Comparison of ENCODE assay signal across 9 mouse cellular contexts in genomic region chr3:136833003-136833745, GRCm38 (mm10).
DNase-seq lines count a peak whose midpoint lies in the region; ATAC-seq and TF ChIP-seq lines count a peak whose summit lies in the region.
"Had no signal": no experiment of that assay in that cellular context is flagged by ENCODE, and none has a peak within 500 bp of the region (broad histone marks: within the 10 kb centered on the region; RNA-seq: fewer than 3 reads in every experiment).

No protein-coding gene starts in this region.

- peaks cover 29% of the 10 kb centered on the region for H3K4me1 ChIP-seq in hindbrain, embryonic 16.5 days (ENCODE audit: control insufficient read depth, insufficient read depth, low read depth, low read length)

- H3K9me3 ChIP-seq in hindbrain, embryonic 16.5 days (ENCODE audit: control insufficient read depth, low read length), result no peaks in the 10 kb centered on the region

- no peak overlapping the region for H3K4me3 ChIP-seq in left cerebral cortex, adult 2 months
- H3K4me3 ChIP-seq in hindbrain, embryonic 16.5 days (ENCODE audit: low read length), result no peak overlapping the region

- no peak for TF ChIP-seq CTCF in left cerebral cortex, adult 2 months (IDR thresholded peaks at IDR 0.05)

- peak overlapping the region; percentile 81 for H3K27ac ChIP-seq in left cerebral cortex, adult 2 months
- H3K27ac ChIP-seq in hindbrain, embryonic 16.5 days (ENCODE audit: low read depth, low read length), result no peak overlapping the region

- H3K36me3 ChIP-seq in hindbrain, embryonic 16.5 days (ENCODE audit: control insufficient read depth, insufficient read depth, low read length), result no peaks in the 10 kb centered on the region

- H3K4me2 ChIP-seq in hindbrain, embryonic 16.5 days (ENCODE audit: low read length), result peak overlapping the region; percentile 25

- H3K27me3 ChIP-seq in hindbrain, embryonic 16.5 days (replicated peaks; ENCODE audit: control insufficient read depth, insufficient read depth, low read length), result no peaks in the 10 kb centered on the region

- peak; percentile 35 to 39 for DNase-seq in cerebellum, postnatal 25 days
- no peak for DNase-seq in cerebellum, adult 8-10 months
- no peak for DNase-seq in left cerebral cortex, adult 2 months (ENCODE audit: extremely low spot score in 1 of 2, low spot score in 2 of 2)
- no peak for DNase-seq in left cerebral cortex, postnatal 36 days (ENCODE audit: low spot score in 2 of 2)
- peak; percentile 73 for DNase-seq in retina, embryonic 14.5 days (ENCODE audit: low spot score)
- DNase-seq in layer of hippocampus, adult 8-10 months (ENCODE audit: low spot score in 2 of 2), result no peak
- no peak for DNase-seq in kidney, postnatal 25 days
- DNase-seq: lung, adult 2 months had no signal

- 0 out of 2 replicates have a peak, but pooled peaks have one; percentile 15 for ATAC-seq in hindbrain, embryonic 16.5 days

- H3K9ac ChIP-seq in hindbrain, embryonic 16.5 days (ENCODE audit: low read depth, low read length), result no peak overlapping the region

- WGBS in hindbrain, embryonic 16.5 days, result 41% methylated on average over 11 of the region's 11 CpGs

- intact Hi-C loops in left cerebral cortex, adult 2 months (cut with DNase I), result loop anchor here (5.0 kb wide), 1 partner anchor 161 kb away; the partner anchor contains the start of gene Ppp3ca
- intact Hi-C loops in left cerebral cortex, postnatal 36 days (cut with DNase I), result loop anchor here (10.0 kb wide), 1 partner anchor 158 kb away; the partner anchor contains the start of gene Ppp3ca

Comparison
In these comparisons a context has a peak if more than half of its experiments do, and no peak if none do; other contexts are left out.
1. DNase-seq: peak in cerebellum, postnatal 25 days (2 of 2) and retina, embryonic 14.5 days (single experiment); none in cerebellum, adult 8-10 months (single experiment), left cerebral cortex, adult 2 months (0 of 2), left cerebral cortex, postnatal 36 days (0 of 2), layer of hippocampus, adult 8-10 months (0 of 2) and kidney, postnatal 25 days (0 of 2).